Mouse (Mus musculus) E14TG2a.4 (cell line): ENCODE measurements around the gene Rap1b.

Source experiments
- CTCF ChIP-seq: conservative IDR thresholded peaks from 2 replicates; pipeline ENCODE4 v1.5.1; 2014; ENCODE audit warnings: low read length
- NANOG ChIP-seq: IDR thresholded peaks from 2 replicates; pipeline ENCODE4 v1.6.1; 2014; ENCODE audit warnings: borderline replicate concordance, low read length, mixed read lengths
- POU5F1 ChIP-seq: IDR thresholded peaks from 2 replicates; pipeline ENCODE4 v1.6.1; 2014; ENCODE audit warnings: low read length, borderline replicate concordance

DNA sequence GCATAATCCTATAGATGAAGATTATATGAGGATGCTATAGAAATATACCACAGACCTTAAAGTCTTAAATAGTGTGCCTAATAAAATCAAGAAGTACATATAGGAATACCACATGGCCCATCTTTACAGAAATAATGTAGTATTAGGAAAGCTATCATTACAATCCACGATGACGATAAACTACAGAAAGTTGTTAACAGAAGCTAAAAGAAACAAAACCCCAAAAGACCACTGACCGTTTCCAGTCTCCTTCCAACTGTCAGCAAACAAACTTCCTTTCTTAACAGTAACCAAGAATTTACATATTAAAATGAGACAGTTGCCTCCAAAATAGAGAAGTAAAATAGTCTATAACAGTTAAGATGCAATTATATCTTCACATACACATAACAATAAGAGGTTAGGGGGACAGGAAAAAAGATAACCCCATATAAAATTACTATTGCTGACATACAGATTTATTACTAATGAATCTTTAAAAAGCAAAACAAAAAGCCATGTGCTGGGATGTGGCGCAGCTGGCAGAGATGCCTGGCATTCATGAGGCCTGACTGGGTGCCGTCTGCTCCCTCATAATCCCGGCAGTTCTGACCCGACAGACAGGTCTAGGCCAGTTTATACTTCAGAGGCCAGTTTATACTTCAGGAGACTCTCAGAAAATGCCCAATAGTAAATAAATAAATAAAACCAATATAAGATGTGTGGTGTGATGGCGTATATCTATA, 66.1 kb downstream of the Rap1b start:
- no peak for TF ChIP-seq CTCF
- TF ChIP-seq NANOG, result no peak
- no peak for TF ChIP-seq POU5F1
